Mouse (Mus musculus) kidney, adult 9 months (tissue): ENCODE data around the gene Svs3b.
"Not testable (repeated sequence)": the region's sequence is repeated elsewhere in the genome, so short reads cannot be mapped to it uniquely, and the experiment has no call there.

Source experiments
- DNase-seq: peaks from one replicate; pipeline ENCODE4 v3.0.0; 2022

Gene Svs3b

GRCm38 (mm10) chr2:164256540-164256939 is at the start of gene Svs3b:
Gene Svs3b, minus strand, starts transcription at chr2:164256640.
- not testable (repeated sequence) for DNase-seq

- not testable (repeated sequence) for DNase-seq
These were observed 32.5 kb upstream of the Svs3b start, which contains the start of gene Svs3a for GRCm38 (mm10) chr2:164288968-164289367. Gene Svs3a, plus strand, starts transcription at chr2:164289268.

- DNase-seq: no peak
These were observed 21.9 kb upstream of the Svs3b start, which contains the start of gene Svs4 for GRCm38 (mm10) chr2:164278359-164278758. Gene Svs4, minus strand, starts transcription at chr2:164278459.

- no peak for DNase-seq
These were observed 18.1 kb downstream of the Svs3b start, which contains the start of gene Svs2 for GRCm38 (mm10) chr2:164238366-164238765. Gene Svs2, minus strand, starts transcription at chr2:164238466.

- no peak for DNase-seq
These were observed 23.8 kb downstream of the Svs3b start for GRCm38 (mm10) chr2:164232671-164233070.

- DNase-seq: no peak
These were observed 27.9 kb downstream of the Svs3b start for GRCm38 (mm10) chr2:164228361-164229070.

GRCm38 (mm10) chr2:164221522-164221921 is 34.9 kb downstream of the Svs3b start, which contains the start of gene Wfdc15b:
Gene Wfdc15b, minus strand, starts transcription at chr2:164221660.
- DNase-seq: peak; percentile 49

GRCm38 (mm10) chr2:164219295-164219694 is 37.1 kb downstream of the Svs3b start:
- DNase-seq: no peak

- DNase-seq: no peak
These were observed 43.7 kb downstream of the Svs3b start for GRCm38 (mm10) chr2:164212711-164213110.

GRCm38 (mm10) chr2:164210892-164211291 is 45.5 kb downstream of the Svs3b start:
- DNase-seq: no peak

GRCm38 (mm10) chr2:164206676-164207075 is 49.8 kb downstream of the Svs3b start:
- DNase-seq: no peak

GRCm38 (mm10) chr2:164206011-164206410 is 50.4 kb downstream of the Svs3b start:
- DNase-seq: peak; percentile 73
